In genomic region chr4:64207118-64207868, GRCm38 (mm10) we compare ENCODE assay signal across 15 mouse cellular contexts.
A peak's percentile ranks its signal among the peaks of the same experiment; 100 is the strongest.
DNase-seq lines count a peak whose midpoint lies in the region; ATAC-seq lines count a peak whose summit lies in the region.
"Had no signal": no experiment of that assay in that cellular context is flagged by ENCODE, and none has a peak within 500 bp of the region (broad histone marks: within the 10 kb centered on the region; RNA-seq: fewer than 3 reads in every experiment).

No protein-coding gene starts in this region.

- peak; percentile 2 for DNase-seq in hindbrain, embryonic 11.5 days (ENCODE audit: low spot score)
- DNase-seq in hindbrain, embryonic 10.5 days (ENCODE audit: low spot score), result no peak
- peak; percentile 1 for DNase-seq in WW6 (ENCODE audit: low read depth, low spot score)
- DNase-seq in left cerebral cortex, adult 18-20 months (ENCODE audit: low spot score in 2 of 2), result no peak
- DNase-seq in cerebellum, adult 18-20 months, result no peak
- no peak for DNase-seq in yolk sac, embryonic 10.5 days (ENCODE audit: low spot score)
- DNase-seq: cerebellum, adult 8-10 months; kidney, adult 9 months had no signal

- no peaks in the 10 kb centered on the region for H3K36me3 ChIP-seq in hindbrain, embryonic 11.5 days (ENCODE audit: control insufficient read depth, insufficient read depth, low read length)
- H3K36me3 ChIP-seq in hindbrain, embryonic 10.5 days, result no peaks in the 10 kb centered on the region
- no peaks in the 10 kb centered on the region for H3K36me3 ChIP-seq in forebrain, embryonic 15.5 days
- H3K36me3 ChIP-seq in midbrain, embryonic 13.5 days, result no peaks in the 10 kb centered on the region
- H3K36me3 ChIP-seq: heart, embryonic 13.5 days; lung, embryonic 15.5 days; neural tube, embryonic 12.5 days had no signal

- H3K9ac ChIP-seq in hindbrain, embryonic 11.5 days (ENCODE audit: low read depth, low read length), result no peak overlapping the region
- no peak overlapping the region for H3K9ac ChIP-seq in forebrain, embryonic 15.5 days (replicated peaks)
- no peak overlapping the region for H3K9ac ChIP-seq in midbrain, embryonic 13.5 days (replicated peaks)
- H3K9ac ChIP-seq: heart, embryonic 13.5 days; lung, embryonic 15.5 days; neural tube, embryonic 12.5 days had no signal

- no peak overlapping the region for H3K4me2 ChIP-seq in hindbrain, embryonic 11.5 days (replicated peaks; ENCODE audit: low read depth, low read length)
- H3K4me2 ChIP-seq in forebrain, embryonic 15.5 days (replicated peaks), result no peak overlapping the region
- no peak overlapping the region for H3K4me2 ChIP-seq in midbrain, embryonic 13.5 days (replicated peaks)
- H3K4me2 ChIP-seq: heart, embryonic 13.5 days; liver, embryonic 11.5 days; lung, embryonic 15.5 days; neural tube, embryonic 12.5 days had no signal

- 0 out of 2 replicates have a peak, but pooled peaks have one; percentile 57 for ATAC-seq in hindbrain, embryonic 11.5 days (ENCODE audit: low FRiP score)
- ATAC-seq in forebrain, embryonic 15.5 days (replicated peaks), result peak; percentile 99
- peak; percentile 93 for ATAC-seq in midbrain, embryonic 13.5 days
- ATAC-seq: activated CD4-positive, CD25-positive, alpha-beta regulatory T cell, adult 4 months had no signal

- no peaks in the 10 kb centered on the region for H3K4me1 ChIP-seq in hindbrain, embryonic 11.5 days (replicated peaks; ENCODE audit: control insufficient read depth, insufficient read depth, low read length)
- H3K4me1 ChIP-seq in hindbrain, embryonic 10.5 days (replicated peaks), result no peaks in the 10 kb centered on the region; the same call in 1 of the 2 replicates
- H3K4me1 ChIP-seq in forebrain, embryonic 15.5 days, result 0 out of 2 replicates have a peak, but pooled peaks cover 6% of the 10 kb centered on the region
- H3K4me1 ChIP-seq in midbrain, embryonic 13.5 days (replicated peaks), result no peaks in the 10 kb centered on the region
- H3K4me1 ChIP-seq: heart, embryonic 13.5 days; lung, embryonic 15.5 days; neural tube, embryonic 12.5 days had no signal

- no peaks in the 10 kb centered on the region for H3K27me3 ChIP-seq in hindbrain, embryonic 11.5 days (ENCODE audit: control insufficient read depth, insufficient read depth, low read length)
- no peaks in the 10 kb centered on the region for H3K27me3 ChIP-seq in hindbrain, embryonic 10.5 days (ENCODE audit: insufficient read depth, poor library complexity, severe bottlenecking)
- H3K27me3 ChIP-seq in forebrain, embryonic 15.5 days, result no peaks in the 10 kb centered on the region
- no peaks in the 10 kb centered on the region for H3K27me3 ChIP-seq in midbrain, embryonic 13.5 days
- H3K27me3 ChIP-seq: heart, embryonic 13.5 days; lung, embryonic 15.5 days; neural tube, embryonic 12.5 days had no signal

- no peak overlapping the region for H3K27ac ChIP-seq in hindbrain, embryonic 11.5 days (ENCODE audit: low read depth, low read length)
- H3K27ac ChIP-seq in hindbrain, embryonic 10.5 days, result no peak overlapping the region
- H3K27ac ChIP-seq in forebrain, embryonic 15.5 days (replicated peaks), result peak overlapping the region; percentile 40
- 0 out of 2 replicates have a peak overlapping the region, but pooled peaks have one; percentile 2 for H3K27ac ChIP-seq in midbrain, embryonic 13.5 days
- H3K27ac ChIP-seq: heart, embryonic 13.5 days; lung, embryonic 15.5 days; neural tube, embryonic 12.5 days had no signal

- WGBS in hindbrain, embryonic 11.5 days, result 44% methylated on average over 8 of the region's 8 CpGs
- WGBS in hindbrain, embryonic 10.5 days, result 36% methylated on average over 8 of the region's 8 CpGs
- 10% methylated on average over 8 of the region's 8 CpGs for WGBS in forebrain, embryonic 15.5 days
- WGBS in midbrain, embryonic 13.5 days, result 28% methylated on average over 8 of the region's 8 CpGs

- H3K4me3 ChIP-seq in hindbrain, embryonic 11.5 days (ENCODE audit: low read depth, low read length), result no peak overlapping the region
- H3K4me3 ChIP-seq in hindbrain, embryonic 10.5 days, result no peak overlapping the region
- H3K4me3 ChIP-seq in forebrain, embryonic 15.5 days, result no peak overlapping the region
- no peak overlapping the region for H3K4me3 ChIP-seq in midbrain, embryonic 13.5 days (replicated peaks)
- H3K4me3 ChIP-seq: heart, embryonic 13.5 days; lung, embryonic 15.5 days; neural tube, embryonic 12.5 days had no signal

- no peaks in the 10 kb centered on the region for H3K9me3 ChIP-seq in hindbrain, embryonic 11.5 days (ENCODE audit: control insufficient read depth, low read length)
- H3K9me3 ChIP-seq in hindbrain, embryonic 10.5 days, result no peaks in the 10 kb centered on the region
- H3K9me3 ChIP-seq in forebrain, embryonic 15.5 days, result no peaks in the 10 kb centered on the region
- H3K9me3 ChIP-seq in midbrain, embryonic 13.5 days, result no peaks in the 10 kb centered on the region
- H3K9me3 ChIP-seq: lung, embryonic 15.5 days; neural tube, embryonic 12.5 days had no signal

Comparison
In these comparisons a context has a peak if more than half of its experiments do, and no peak if none do; other contexts are left out.
1. DNase-seq: peak in hindbrain, embryonic 11.5 days (single experiment) and WW6 (single experiment); none in hindbrain, embryonic 10.5 days (single experiment), left cerebral cortex, adult 18-20 months (0 of 2), cerebellum, adult 18-20 months (0 of 2) and yolk sac, embryonic 10.5 days (single experiment).
2. H3K27ac ChIP-seq: peak in forebrain, embryonic 15.5 days (single experiment) and midbrain, embryonic 13.5 days (single experiment); none in hindbrain, embryonic 11.5 days (single experiment) and hindbrain, embryonic 10.5 days (single experiment).
3. Peak in every context shown above with its lines, with median percentiles within 50 percentile points of each other: ATAC-seq.